Mouse (Mus musculus) forebrain, embryonic 11.5 days (tissue): Measurements from ENCODE around the gene Gpank1. TPM values are rescaled to one million over a fixed set of nuclear protein-coding genes. Genes with fewer than 3 reads are reported as not detected.

ENCODE experiments used
- ATAC-seq: fragments of 200-750 bp; cut with Nextera tagmentation; replicated peaks from 2 replicates; pipeline ENCODE4 v1.8.0; 2017; ENCODE audit warnings: moderate TSS enrichment; ENCODE audit not compliant: low FRiP score
- DNase-seq: peaks from one replicate; pipeline ENCODE4 v3.0.0-alpha.2; 2017; ENCODE audit warnings: low spot score
- H3K27ac ChIP-seq: fragments of 300-500 bp; sonication (generic); 2 replicates; pipeline ENCODE4 v1.5.1; 2014; ENCODE audit warnings: low read depth, low read length
- H3K27me3 ChIP-seq: fragments of 300-500 bp; sonication (generic); 2 replicates; pipeline ENCODE4 v1.6.1; 2014; ENCODE audit warnings: mild to moderate bottlenecking, low read length, mixed read lengths; ENCODE audit not compliant: control insufficient read depth, insufficient read depth
- H3K36me3 ChIP-seq: fragments of 300-500 bp; sonication (generic); 2 replicates; pipeline ENCODE4 v1.6.1; 2014; ENCODE audit warnings: mild to moderate bottlenecking, low read length, moderate library complexity, mixed read lengths; ENCODE audit not compliant: control insufficient read depth, insufficient read depth
- H3K4me1 ChIP-seq: fragments of 300-500 bp; sonication (generic); replicated peaks from 2 replicates; pipeline ENCODE4 v1.6.1; 2014; ENCODE audit warnings: low read length, mixed read lengths; ENCODE audit not compliant: control insufficient read depth, insufficient read depth
- H3K4me2 ChIP-seq: fragments of 300-500 bp; sonication (generic); 2 replicates; pipeline ENCODE4 v1.6.1; 2014; ENCODE audit warnings: low read depth, mild to moderate bottlenecking, low read length, moderate library complexity, mixed read lengths; ENCODE audit not compliant: severe bottlenecking
- H3K4me3 ChIP-seq: fragments of 300-500 bp; sonication (generic); 2 replicates; pipeline ENCODE4 v1.5.1; 2014; ENCODE audit warnings: low read depth, low read length
- H3K9ac ChIP-seq: fragments of 300-500 bp; sonication (generic); 2 replicates; pipeline ENCODE4 v1.6.1; 2014; ENCODE audit warnings: low read length
- H3K9me3 ChIP-seq: fragments of 300-500 bp; sonication (generic); 2 replicates; pipeline ENCODE4 v1.6.1; 2016; ENCODE audit warnings: low read length, mixed read lengths; ENCODE audit not compliant: control insufficient read depth
- WGBS: fragments of 180-500 bp; shearing (Covaris S2); extraction: QIAGEN DNeasy Blood & Tissue Kit; methylation state at CpG from one replicate; pipeline ENCODE4 v1.1.7; 2014; 5-methylcytosine and 5-hydroxymethylcytosine counted together
- polyA plus RNA-seq: library from polyadenylated mRNA; unstranded; fragments of >200 nt; fragmentation: Nextera tagmentation; extraction: Ambion mirVana; gene quantifications from 2 replicates; pipeline ENCODE4 v1.2.1, GENCODE M21; 2014

The Gpank1 gene
- polyA plus RNA-seq, result 29.5 and 33.7 TPM in 2 replicates

DNA sequence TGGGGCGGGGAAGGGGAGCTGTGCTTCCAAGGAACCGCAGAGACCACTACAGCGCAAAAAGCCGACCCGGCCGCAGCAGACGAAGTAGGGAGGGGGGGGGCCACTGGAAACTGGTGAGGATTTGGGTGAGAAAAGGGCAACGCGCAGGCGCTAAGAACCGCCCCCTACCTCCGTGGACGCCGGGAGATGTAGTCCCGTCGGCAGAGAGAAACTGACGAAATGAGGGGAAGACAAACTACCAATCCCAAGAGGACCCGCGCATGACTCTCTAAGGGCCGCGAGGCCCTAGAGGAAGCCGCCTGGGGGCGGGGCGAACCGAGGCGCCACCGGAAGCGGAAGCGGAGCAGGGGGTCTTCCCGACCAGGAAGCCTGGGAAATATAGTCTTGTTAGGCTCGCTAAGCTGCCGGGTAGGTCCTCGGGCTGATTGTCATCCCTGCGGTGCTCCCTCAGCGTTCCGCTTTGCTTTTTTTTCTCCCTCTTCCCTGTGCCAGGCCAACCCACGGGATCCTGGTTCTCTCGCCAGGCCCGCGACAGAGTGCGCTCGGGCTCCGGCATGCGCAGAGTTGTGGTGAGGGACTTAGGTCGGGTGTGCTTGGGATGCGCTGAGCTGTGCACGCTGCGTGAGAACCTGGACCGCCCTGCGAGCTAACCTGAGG, at the start of gene Gpank1:
Gene Gpank1 (plus strand): TSS at position 313 of the 657 bp plus-strand sequence.
- H3K27me3 ChIP-seq, result no peaks in the 10 kb centered on the region
- H3K9me3 ChIP-seq, result no peaks in the 10 kb centered on the region
- H3K9ac ChIP-seq, result peak within 1 kb of the TSS; percentile 88
- ATAC-seq (peak; percentile 92), DNase-seq (peak; percentile 98)
- peak within 1 kb of the TSS; percentile 98 for H3K4me2 ChIP-seq
- peak within 1 kb of the TSS; percentile 81 for H3K4me3 ChIP-seq
- WGBS, result under 1% methylated on average over 50 of the region's 50 CpGs
- H3K27ac ChIP-seq, result peak within 1 kb of the TSS; percentile 90
- H3K4me1 ChIP-seq, result peaks cover 8% of the 10 kb centered on the region; the same call in 1 of the 2 replicates
- H3K36me3 ChIP-seq, result peaks cover 10% of the 10 kb centered on the region; the same call in 1 of the 2 replicates

DNA sequence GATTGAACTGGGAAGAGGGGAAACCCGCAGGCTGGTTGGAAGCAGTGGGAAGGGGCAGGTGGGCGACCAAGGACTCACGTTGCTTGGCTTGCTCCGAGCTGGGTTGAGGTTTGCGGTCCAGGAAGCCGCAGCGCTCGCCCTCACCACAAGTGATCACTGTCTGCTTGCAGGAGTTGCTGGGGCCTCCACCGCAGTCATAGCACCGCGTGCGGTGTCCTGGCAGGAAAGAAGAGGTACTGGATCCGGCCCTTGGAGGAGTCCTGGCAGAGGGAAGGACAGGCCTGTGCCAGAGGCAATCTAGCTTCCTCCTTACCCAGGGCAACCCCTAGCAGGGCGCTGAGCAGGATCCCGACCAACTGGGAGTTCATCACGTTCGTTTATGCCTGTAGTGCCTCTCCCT, 47.2 kb upstream of the Gpank1 start:
- WGBS, result 58% methylated on average over 17 of the region's 17 CpGs
- H3K4me1 ChIP-seq, result peaks cover 11% of the 10 kb centered on the region; the same call in 1 of the 2 replicates
- H3K9me3 ChIP-seq, result no peaks in the 10 kb centered on the region
- no peak overlapping the region for H3K4me2 ChIP-seq
- DNase-seq (no peak), ATAC-seq (no peak)
- no peaks in the 10 kb centered on the region for H3K36me3 ChIP-seq
- no peak overlapping the region for H3K27ac ChIP-seq
- H3K9ac ChIP-seq, result no peak overlapping the region
- no peaks in the 10 kb centered on the region for H3K27me3 ChIP-seq
- H3K4me3 ChIP-seq, result no peak overlapping the region

DNA sequence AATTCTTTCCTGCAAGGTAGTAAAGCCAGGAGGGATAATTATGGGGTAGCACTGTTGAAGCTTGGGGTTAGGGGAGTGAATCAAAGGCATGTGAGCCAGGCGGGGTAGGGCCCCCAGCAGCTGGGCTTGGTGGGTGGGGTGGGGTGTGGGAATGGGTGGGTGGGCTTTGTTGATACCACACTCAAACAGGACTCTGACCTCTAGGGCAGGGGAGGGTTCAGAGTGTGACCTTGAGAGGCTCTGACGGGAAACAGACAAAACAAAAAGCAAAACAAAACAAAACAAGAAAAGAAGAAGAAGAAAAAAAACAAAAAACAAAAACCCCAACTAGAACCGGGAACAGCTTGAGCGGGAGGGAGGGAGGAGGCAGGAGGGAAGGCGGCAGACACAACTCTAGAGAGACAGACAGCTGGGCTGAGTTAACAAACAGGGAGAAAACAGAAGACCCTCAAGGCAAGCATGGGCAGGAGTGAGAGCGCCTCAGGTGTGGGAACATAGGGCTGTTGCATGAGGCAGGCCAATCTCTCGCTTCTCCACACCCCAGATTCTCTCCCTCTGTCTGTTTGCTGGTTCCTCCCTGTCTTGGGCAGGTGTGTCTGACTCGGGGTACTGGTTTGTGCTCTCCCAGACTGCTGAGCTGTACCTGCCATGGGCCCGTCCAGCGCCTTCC, 44.6 kb upstream of the Gpank1 start, which contains the start of gene Ly6g6e:
Gene Ly6g6e (plus strand): TSS at position 396 of the 670 bp plus-strand sequence.
- 22% methylated on average over 10 of the region's 10 CpGs for WGBS
- H3K4me3 ChIP-seq, result no peak within 1 kb of the TSS
- DNase-seq (no peak), ATAC-seq (no peak)
- H3K4me2 ChIP-seq, result peak within 1 kb of the TSS; percentile 41
- H3K36me3 ChIP-seq, result no peaks in the 10 kb centered on the region
- no peaks in the 10 kb centered on the region for H3K27me3 ChIP-seq
- peaks cover 11% of the 10 kb centered on the region; the same call in 1 of the 2 replicates for H3K4me1 ChIP-seq
- H3K9me3 ChIP-seq, result no peaks in the 10 kb centered on the region
- no peak within 1 kb of the TSS for H3K27ac ChIP-seq
- peak within 1 kb of the TSS; percentile 45 for H3K9ac ChIP-seq

DNA sequence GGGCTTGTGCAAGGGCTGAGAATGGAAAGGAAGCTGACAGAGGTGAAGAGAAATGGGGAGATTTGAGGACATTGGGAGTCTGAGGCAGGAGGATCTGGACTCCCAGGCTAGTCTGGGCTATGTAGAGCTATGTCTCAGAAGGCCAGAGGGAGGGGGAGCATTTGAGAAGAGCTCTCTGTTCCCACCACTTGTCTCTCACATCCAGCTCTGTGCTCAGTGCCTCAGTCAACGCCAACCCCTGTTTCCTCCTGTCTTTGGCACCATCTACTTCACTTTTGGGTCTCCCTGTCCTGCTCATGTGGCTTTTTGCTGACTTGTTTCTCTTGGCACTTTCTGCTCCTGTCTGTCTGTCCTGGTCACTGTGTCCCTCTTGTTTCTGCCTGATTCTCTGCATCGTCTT, 44.0 kb upstream of the Gpank1 start:
- no peak overlapping the region for H3K27ac ChIP-seq
- H3K36me3 ChIP-seq, result no peaks in the 10 kb centered on the region
- H3K27me3 ChIP-seq, result no peaks in the 10 kb centered on the region
- H3K9ac ChIP-seq, result peak overlapping the region; percentile 45
- ATAC-seq (no peak), DNase-seq (no peak)
- no peaks in the 10 kb centered on the region for H3K9me3 ChIP-seq
- no peak overlapping the region for H3K4me3 ChIP-seq
- peaks cover 11% of the 10 kb centered on the region; the same call in 1 of the 2 replicates for H3K4me1 ChIP-seq
- peak overlapping the region; percentile 41 for H3K4me2 ChIP-seq
- 54% methylated on average over 2 of the region's 2 CpGs for WGBS

DNA sequence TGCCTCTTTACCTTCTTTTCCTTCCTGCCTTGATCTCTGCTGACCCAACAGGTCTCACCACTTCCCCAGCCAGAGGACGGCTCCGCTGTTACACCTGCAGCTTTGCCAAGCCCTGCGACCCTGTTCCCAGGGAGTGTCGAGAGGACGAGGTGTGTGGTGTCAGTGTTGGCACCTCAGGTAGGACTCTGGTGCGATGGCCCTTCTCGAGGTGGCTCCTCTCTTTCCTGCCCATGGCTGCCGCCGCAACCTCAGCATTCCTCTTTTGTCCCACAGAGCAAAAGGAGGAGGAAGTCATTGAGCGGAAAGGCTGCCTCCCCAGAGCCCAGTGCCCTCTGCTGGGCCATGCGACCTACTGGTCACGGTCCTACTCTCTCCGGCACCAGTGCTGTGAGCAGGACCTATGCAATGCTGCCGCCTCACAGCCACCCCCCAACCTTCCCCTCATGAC, 43.4 kb upstream of the Gpank1 start, which contains the start of gene Ly6g6d:
Gene Ly6g6d (minus strand): TSS at position 280 of the 448 bp plus-strand sequence.
- ATAC-seq (0 out of 2 replicates have a peak, but pooled peaks have one; percentile 51), DNase-seq (no peak)
- H3K4me3 ChIP-seq, result no peak within 1 kb of the TSS
- H3K27ac ChIP-seq, result no peak within 1 kb of the TSS
- peak within 1 kb of the TSS; percentile 45 for H3K9ac ChIP-seq
- no peaks in the 10 kb centered on the region for H3K27me3 ChIP-seq
- H3K9me3 ChIP-seq, result no peaks in the 10 kb centered on the region
- peaks cover 11% of the 10 kb centered on the region; the same call in 1 of the 2 replicates for H3K4me1 ChIP-seq
- peak within 1 kb of the TSS; percentile 41 for H3K4me2 ChIP-seq
- 8% methylated on average over 14 of the region's 14 CpGs for WGBS
- no peaks in the 10 kb centered on the region for H3K36me3 ChIP-seq

DNA sequence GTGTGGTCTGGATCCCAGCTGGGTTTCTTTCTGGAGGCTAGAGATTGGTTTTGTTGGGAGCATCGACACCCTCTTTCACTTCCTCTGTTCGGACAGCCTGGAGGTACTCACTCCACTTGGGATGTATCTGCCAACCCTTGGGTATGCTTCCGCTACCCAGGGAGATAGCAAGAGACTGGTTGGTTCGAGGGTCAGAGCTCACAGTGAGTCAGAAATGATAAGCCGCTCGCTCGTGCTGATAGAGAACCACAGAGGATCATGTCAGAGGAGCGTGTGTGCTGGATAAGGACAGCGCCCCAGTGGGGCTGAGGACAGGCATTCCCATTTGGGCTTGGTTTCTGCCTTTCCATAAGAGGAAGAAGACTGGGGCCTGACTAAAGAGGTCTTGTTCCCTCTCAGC, 41.5 kb upstream of the Gpank1 start:
- no peak overlapping the region for H3K4me3 ChIP-seq
- H3K27ac ChIP-seq, result no peak overlapping the region
- H3K36me3 ChIP-seq, result no peaks in the 10 kb centered on the region
- H3K9me3 ChIP-seq, result no peaks in the 10 kb centered on the region
- ATAC-seq (no peak), DNase-seq (no peak)
- H3K4me2 ChIP-seq, result no peak overlapping the region
- no peaks in the 10 kb centered on the region for H3K27me3 ChIP-seq
- no peak overlapping the region for H3K9ac ChIP-seq
- peaks cover 11% of the 10 kb centered on the region; the same call in 1 of the 2 replicates for H3K4me1 ChIP-seq
- 71% methylated on average over 9 of the region's 9 CpGs for WGBS

DNA sequence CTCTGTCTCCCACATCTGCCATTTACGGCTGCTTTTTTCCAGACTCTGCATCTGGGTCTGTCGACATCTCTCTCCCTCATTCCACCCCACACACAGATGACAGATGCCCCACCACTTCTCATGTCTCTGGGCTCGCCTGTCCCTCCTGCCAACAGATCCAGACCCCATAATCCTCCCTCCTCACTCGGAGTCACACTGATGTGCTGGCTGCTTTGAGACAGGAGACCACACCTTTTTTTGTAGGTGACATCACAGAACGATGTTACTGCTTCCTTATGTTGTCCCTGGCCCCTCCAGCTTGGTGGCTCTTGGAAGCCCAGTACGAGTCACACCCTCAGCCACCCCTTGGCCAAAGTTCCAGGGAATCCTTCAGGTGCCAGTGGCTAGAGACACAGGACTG, 41.0 kb upstream of the Gpank1 start:
- H3K27me3 ChIP-seq, result no peaks in the 10 kb centered on the region
- ATAC-seq (no peak), DNase-seq (no peak)
- no peak overlapping the region for H3K4me2 ChIP-seq
- 66% methylated on average over 6 of the region's 6 CpGs for WGBS
- H3K9me3 ChIP-seq, result no peaks in the 10 kb centered on the region
- no peak overlapping the region for H3K4me3 ChIP-seq
- no peaks in the 10 kb centered on the region for H3K36me3 ChIP-seq
- no peak overlapping the region for H3K27ac ChIP-seq
- H3K9ac ChIP-seq, result no peak overlapping the region
- H3K4me1 ChIP-seq, result peaks cover 11% of the 10 kb centered on the region; the same call in 1 of the 2 replicates

DNA sequence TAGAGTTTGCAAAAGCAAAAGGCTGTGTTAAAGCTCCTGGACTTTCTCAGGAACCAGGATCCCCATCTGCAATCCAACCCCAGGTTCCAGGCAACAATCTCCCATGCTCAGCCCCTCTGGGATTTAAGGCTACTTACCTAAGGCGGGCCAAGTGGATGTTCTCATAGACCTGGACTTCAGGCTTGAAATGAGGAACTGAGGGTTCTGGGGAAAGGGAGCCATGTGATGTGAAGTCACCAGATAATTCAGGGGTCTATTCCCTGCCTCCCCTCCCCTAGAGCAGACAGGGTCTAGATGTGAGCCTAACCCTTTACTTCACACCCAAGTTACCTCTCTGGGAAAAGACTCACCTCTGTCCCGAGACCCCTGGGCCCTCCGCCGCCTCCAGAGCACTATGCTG, 40.5 kb upstream of the Gpank1 start:
- H3K36me3 ChIP-seq, result no peaks in the 10 kb centered on the region
- H3K27me3 ChIP-seq, result no peaks in the 10 kb centered on the region
- no peak overlapping the region for H3K4me3 ChIP-seq
- no peak for DNase-seq
- no peak overlapping the region for H3K27ac ChIP-seq
- peaks cover 11% of the 10 kb centered on the region; the same call in 1 of the 2 replicates for H3K4me1 ChIP-seq
- no peak overlapping the region for H3K4me2 ChIP-seq
- H3K9me3 ChIP-seq, result no peaks in the 10 kb centered on the region
- 74% methylated on average over 4 of the region's 4 CpGs for WGBS
- ATAC-seq, result no peak
- H3K9ac ChIP-seq, result no peak overlapping the region
